Mouse (Mus musculus): ENCODE results near the gene Kif5c.

Gene Kif5c

GRCm38 (mm10) chr2:49720343-49720742 lies 101.2 kb downstream of the Kif5c start:
- DNase-seq (ENCODE audit: low spot score in 2 of 2): no peak

- no peak for DNase-seq (ENCODE audit: low spot score in 2 of 2)
Observed at GRCm38 (mm10) chr2:49722331-49722730, 103.2 kb downstream of the Kif5c start.

GRCm38 (mm10) chr2:49722983-49723382 lies 103.9 kb downstream of the Kif5c start:
- DNase-seq (ENCODE audit: low spot score in 2 of 2): no peak

- no peak for DNase-seq (ENCODE audit: low spot score in 2 of 2)
Observed at GRCm38 (mm10) chr2:49726672-49727071, 107.6 kb downstream of the Kif5c start.

GRCm38 (mm10) chr2:49727199-49727598 lies 108.1 kb downstream of the Kif5c start:
- DNase-seq (ENCODE audit: low spot score in 2 of 2): no peak

GRCm38 (mm10) chr2:49727686-49728085 lies 108.6 kb downstream of the Kif5c start:
- DNase-seq (ENCODE audit: low spot score in 2 of 2): no peak

GRCm38 (mm10) chr2:49728896-49729610 lies 110.0 kb downstream of the Kif5c start:
- no peak for DNase-seq (ENCODE audit: low spot score in 2 of 2)

GRCm38 (mm10) chr2:49729611-49729969 lies 110.5 kb downstream of the Kif5c start:
- DNase-seq (ENCODE audit: low spot score in 2 of 2): no peak

- peak; percentile 23 to 40 for DNase-seq (ENCODE audit: low spot score in 2 of 2)
Observed at GRCm38 (mm10) chr2:49730183-49730582, 111.1 kb downstream of the Kif5c start.

- no peak for DNase-seq (ENCODE audit: low spot score in 2 of 2)
Observed at GRCm38 (mm10) chr2:49732745-49733655, 113.9 kb downstream of the Kif5c start.

- no peak for DNase-seq (ENCODE audit: low spot score in 2 of 2)
Observed at GRCm38 (mm10) chr2:49733656-49734008, 114.5 kb downstream of the Kif5c start.

GRCm38 (mm10) chr2:49734013-49734780 lies 115.1 kb downstream of the Kif5c start:
- peak in 1 of 2 experiments; percentile 66 for DNase-seq (ENCODE audit: low spot score in 2 of 2)

- no peak for DNase-seq (ENCODE audit: low spot score in 2 of 2)
Observed at GRCm38 (mm10) chr2:49735386-49735785, 116.3 kb downstream of the Kif5c start.

GRCm38 (mm10) chr2:49739046-49739445 lies 119.9 kb downstream of the Kif5c start:
- no peak for DNase-seq (ENCODE audit: low spot score in 2 of 2)

- no peak for DNase-seq (ENCODE audit: low spot score in 2 of 2)
Observed at GRCm38 (mm10) chr2:49741026-49741425, 121.9 kb downstream of the Kif5c start.

GRCm38 (mm10) chr2:49741895-49742734 lies 123.0 kb downstream of the Kif5c start:
- DNase-seq (ENCODE audit: low spot score in 2 of 2): no peak

GRCm38 (mm10) chr2:49742919-49743318 lies 123.8 kb downstream of the Kif5c start:
- DNase-seq (ENCODE audit: low spot score in 2 of 2): no peak

- no peak for DNase-seq (ENCODE audit: low spot score in 2 of 2)
Observed at GRCm38 (mm10) chr2:49743775-49744174, 124.7 kb downstream of the Kif5c start.

GRCm38 (mm10) chr2:49744251-49745093 lies 125.4 kb downstream of the Kif5c start:
- DNase-seq (ENCODE audit: low spot score in 2 of 2): no peak

- DNase-seq (ENCODE audit: low spot score in 2 of 2): no peak
Observed at GRCm38 (mm10) chr2:49745094-49745781, 126.1 kb downstream of the Kif5c start.
